Mouse (Mus musculus): Measurements from ENCODE around the gene Ptov1. TPM values are rescaled to one million over a fixed set of nuclear protein-coding genes. Genes with fewer than 3 reads are reported as not detected.

The Ptov1 gene
- 410 and 427 TPM in 2 replicates for polyA plus RNA-seq (2014; fragmentation: Nextera tagmentation; extraction: Ambion mirVana)

GRCm38 (mm10) chr7:44869697-44870528 is at the start of gene Ptov1:
Gene Ptov1 (minus strand): TSS chr7:44869788.
- DNase-seq (ENCODE audit: low spot score) (peak; percentile 92), ATAC-seq (ENCODE audit: insufficient number of reproducible peaks, low FRiP score, low TSS enrichment, low read depth) (peak; percentile 92)
- WGBS, result 4% methylated on average over 29 of the region's 29 CpGs
- H3K4me2 ChIP-seq (ENCODE audit: low read depth, severe bottlenecking), result peak within 1 kb of the TSS; percentile 85
- peaks cover 24% of the 10 kb centered on the region for H3K4me1 ChIP-seq (ENCODE audit: control insufficient read depth, insufficient read depth, low read length)
- H3K9ac ChIP-seq (ENCODE audit: low read length), result peak within 1 kb of the TSS; percentile 88
- H3K36me3 ChIP-seq (ENCODE audit: control insufficient read depth, insufficient read depth, low read length), result peaks cover 6% of the 10 kb centered on the region; the same call in 1 of the 2 replicates
- H3K9me3 ChIP-seq (ENCODE audit: control insufficient read depth, low read length), result no peaks in the 10 kb centered on the region
- peak within 1 kb of the TSS; percentile 66 for H3K4me3 ChIP-seq (ENCODE audit: low read depth, low read length)
- no peaks in the 10 kb centered on the region for H3K27me3 ChIP-seq (ENCODE audit: control insufficient read depth, insufficient read depth, low read length)
- H3K27ac ChIP-seq (replicated peaks; ENCODE audit: low read depth, low read length), result peak within 1 kb of the TSS; percentile 100

- H3K9ac ChIP-seq (ENCODE audit: low read length), result no peak overlapping the region
- no peak overlapping the region for H3K4me2 ChIP-seq (ENCODE audit: low read depth, severe bottlenecking)
- DNase-seq (ENCODE audit: low spot score), result no peak
Measured at GRCm38 (mm10) chr7:44919127-44919526, 49.5 kb upstream of the Ptov1 start.

GRCm38 (mm10) chr7:44918219-44918618 is 48.6 kb upstream of the Ptov1 start:
- Histone ChIP-seq H3K36me3 (ENCODE audit: control insufficient read depth, insufficient read depth, low read length) (peaks cover 10% of the 10 kb centered on the region; the same call in 1 of the 2 replicates), H3K27ac (replicated peaks; ENCODE audit: low read depth, low read length) (no peak overlapping the region), H3K9me3 (ENCODE audit: control insufficient read depth, low read length) (no peaks in the 10 kb centered on the region), H3K27me3 (ENCODE audit: control insufficient read depth, insufficient read depth, low read length) (no peaks in the 10 kb centered on the region), H3K4me2 (ENCODE audit: low read depth, severe bottlenecking) (no peak overlapping the region), H3K4me3 (ENCODE audit: low read depth, low read length) (no peak overlapping the region), H3K4me1 (ENCODE audit: control insufficient read depth, insufficient read depth, low read length) (no peaks in the 10 kb centered on the region), H3K9ac (ENCODE audit: low read length) (no peak overlapping the region)
- 83% methylated on average over 3 of the region's 3 CpGs for WGBS
- ATAC-seq (ENCODE audit: insufficient number of reproducible peaks, low FRiP score, low TSS enrichment, low read depth), result no peak
- no peak for DNase-seq (ENCODE audit: low spot score)

More at GRCm38 (mm10) chr7:44919127-44919526, 49.5 kb upstream of the Ptov1 start:
- H3K27ac ChIP-seq (replicated peaks; ENCODE audit: low read depth, low read length), result no peak overlapping the region
- 90% methylated on average over 5 of the region's 5 CpGs for WGBS
- H3K27me3 ChIP-seq (ENCODE audit: control insufficient read depth, insufficient read depth, low read length), result no peaks in the 10 kb centered on the region
- no peak overlapping the region for H3K4me3 ChIP-seq (ENCODE audit: low read depth, low read length)
- H3K36me3 ChIP-seq (ENCODE audit: control insufficient read depth, insufficient read depth, low read length), result peaks cover 10% of the 10 kb centered on the region; the same call in 1 of the 2 replicates
- H3K9me3 ChIP-seq (ENCODE audit: control insufficient read depth, low read length), result no peaks in the 10 kb centered on the region
- ATAC-seq (ENCODE audit: insufficient number of reproducible peaks, low FRiP score, low TSS enrichment, low read depth), result no peak
- no peaks in the 10 kb centered on the region for H3K4me1 ChIP-seq (ENCODE audit: control insufficient read depth, insufficient read depth, low read length)

GRCm38 (mm10) chr7:44916881-44917280 is 47.3 kb upstream of the Ptov1 start:
- H3K9ac ChIP-seq (ENCODE audit: low read length), result no peak overlapping the region
- no peak overlapping the region for H3K27ac ChIP-seq (replicated peaks; ENCODE audit: low read depth, low read length)
- no peaks in the 10 kb centered on the region for H3K9me3 ChIP-seq (ENCODE audit: control insufficient read depth, low read length)
- H3K4me2 ChIP-seq (ENCODE audit: low read depth, severe bottlenecking), result no peak overlapping the region
- 94% methylated on average over 4 of the region's 4 CpGs for WGBS
- ATAC-seq (ENCODE audit: insufficient number of reproducible peaks, low FRiP score, low TSS enrichment, low read depth), result 0 out of 2 replicates have a peak, but pooled peaks have one; percentile 21
- no peaks in the 10 kb centered on the region for H3K27me3 ChIP-seq (ENCODE audit: control insufficient read depth, insufficient read depth, low read length)
- H3K4me1 ChIP-seq (ENCODE audit: control insufficient read depth, insufficient read depth, low read length), result no peaks in the 10 kb centered on the region
- no peak for DNase-seq (ENCODE audit: low spot score)
- H3K36me3 ChIP-seq (ENCODE audit: control insufficient read depth, insufficient read depth, low read length), result peaks cover 10% of the 10 kb centered on the region; the same call in 1 of the 2 replicates
- H3K4me3 ChIP-seq (ENCODE audit: low read depth, low read length), result no peak overlapping the region

- Histone ChIP-seq H3K36me3 (ENCODE audit: control insufficient read depth, insufficient read depth, low read length) (peaks cover 10% of the 10 kb centered on the region; the same call in 1 of the 2 replicates), H3K27me3 (ENCODE audit: control insufficient read depth, insufficient read depth, low read length) (no peaks in the 10 kb centered on the region)
- WGBS, result 88% methylated on average over 6 of the region's 6 CpGs
Measured at GRCm38 (mm10) chr7:44916191-44916590, 46.6 kb upstream of the Ptov1 start.

GRCm38 (mm10) chr7:44915314-44915713 is 45.7 kb upstream of the Ptov1 start:
- Histone ChIP-seq H3K27me3 (ENCODE audit: control insufficient read depth, insufficient read depth, low read length) (no peaks in the 10 kb centered on the region), H3K4me2 (ENCODE audit: low read depth, severe bottlenecking) (no peak overlapping the region), H3K9ac (ENCODE audit: low read length) (no peak overlapping the region), H3K36me3 (ENCODE audit: control insufficient read depth, insufficient read depth, low read length) (peaks cover 10% of the 10 kb centered on the region; the same call in 1 of the 2 replicates), H3K27ac (replicated peaks; ENCODE audit: low read depth, low read length) (no peak overlapping the region), H3K4me3 (ENCODE audit: low read depth, low read length) (no peak overlapping the region), H3K4me1 (ENCODE audit: control insufficient read depth, insufficient read depth, low read length) (no peaks in the 10 kb centered on the region), H3K9me3 (ENCODE audit: control insufficient read depth, low read length) (no peaks in the 10 kb centered on the region)
- DNase-seq (ENCODE audit: low spot score) (no peak), ATAC-seq (ENCODE audit: insufficient number of reproducible peaks, low FRiP score, low TSS enrichment, low read depth) (no peak)
- 92% methylated on average over 9 of the region's 9 CpGs for WGBS

More at GRCm38 (mm10) chr7:44916191-44916590, 46.6 kb upstream of the Ptov1 start:
- Histone ChIP-seq H3K27ac (replicated peaks; ENCODE audit: low read depth, low read length) (no peak overlapping the region), H3K4me3 (ENCODE audit: low read depth, low read length) (no peak overlapping the region), H3K9me3 (ENCODE audit: control insufficient read depth, low read length) (no peaks in the 10 kb centered on the region), H3K4me2 (ENCODE audit: low read depth, severe bottlenecking) (no peak overlapping the region), H3K9ac (ENCODE audit: low read length) (no peak overlapping the region), H3K4me1 (ENCODE audit: control insufficient read depth, insufficient read depth, low read length) (no peaks in the 10 kb centered on the region)
- DNase-seq (ENCODE audit: low spot score) (no peak), ATAC-seq (ENCODE audit: insufficient number of reproducible peaks, low FRiP score, low TSS enrichment, low read depth) (no peak)

DNA sequence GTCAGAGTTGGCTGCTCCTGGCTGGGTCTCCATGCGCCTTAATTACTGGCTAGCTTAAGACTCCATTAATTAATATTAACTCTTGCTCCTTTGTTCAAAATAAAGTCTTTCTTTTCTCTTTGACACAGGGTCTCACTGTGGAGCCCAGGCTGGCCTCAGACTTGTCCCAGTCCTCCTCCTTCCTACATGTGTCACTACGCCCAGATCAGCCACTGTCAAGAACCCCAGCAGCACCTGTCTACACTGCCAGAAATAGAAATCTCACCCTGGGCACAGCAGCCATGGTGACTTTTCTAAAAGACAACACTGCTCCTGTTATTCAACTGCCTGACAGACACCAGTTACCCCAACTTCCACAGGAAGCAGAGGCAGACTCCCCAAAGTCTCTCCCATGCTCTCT is 44.8 kb upstream of the Ptov1 start:
- no peak for ATAC-seq (ENCODE audit: insufficient number of reproducible peaks, low FRiP score, low TSS enrichment, low read depth)
- Histone ChIP-seq H3K27me3 (ENCODE audit: control insufficient read depth, insufficient read depth, low read length) (no peaks in the 10 kb centered on the region), H3K4me2 (ENCODE audit: low read depth, severe bottlenecking) (no peak overlapping the region), H3K27ac (replicated peaks; ENCODE audit: low read depth, low read length) (no peak overlapping the region), H3K4me3 (ENCODE audit: low read depth, low read length) (no peak overlapping the region), H3K9me3 (ENCODE audit: control insufficient read depth, low read length) (no peaks in the 10 kb centered on the region), H3K36me3 (ENCODE audit: control insufficient read depth, insufficient read depth, low read length) (peaks cover 10% of the 10 kb centered on the region; the same call in 1 of the 2 replicates), H3K9ac (ENCODE audit: low read length) (no peak overlapping the region), H3K4me1 (ENCODE audit: control insufficient read depth, insufficient read depth, low read length) (no peaks in the 10 kb centered on the region)
- DNase-seq (ENCODE audit: low spot score), result no peak
- 89% methylated on average over 2 of the region's 2 CpGs for WGBS

- Histone ChIP-seq H3K27me3 (ENCODE audit: control insufficient read depth, insufficient read depth, low read length) (no peaks in the 10 kb centered on the region), H3K9ac (ENCODE audit: low read length) (no peak overlapping the region), H3K27ac (replicated peaks; ENCODE audit: low read depth, low read length) (no peak overlapping the region), H3K36me3 (ENCODE audit: control insufficient read depth, insufficient read depth, low read length) (peaks cover 32% of the 10 kb centered on the region), H3K4me1 (ENCODE audit: control insufficient read depth, insufficient read depth, low read length) (no peaks in the 10 kb centered on the region), H3K4me2 (ENCODE audit: low read depth, severe bottlenecking) (no peak overlapping the region), H3K9me3 (ENCODE audit: control insufficient read depth, low read length) (no peaks in the 10 kb centered on the region), H3K4me3 (ENCODE audit: low read depth, low read length) (no peak overlapping the region)
- DNase-seq (ENCODE audit: low spot score), result no peak
- no peak for ATAC-seq (ENCODE audit: insufficient number of reproducible peaks, low FRiP score, low TSS enrichment, low read depth)
- WGBS, result 89% methylated on average over 15 of the region's 15 CpGs
Measured at GRCm38 (mm10) chr7:44908706-44909476, 39.3 kb upstream of the Ptov1 start.

Measured in limb, embryonic 11.5 days (tissue).